Mouse (Mus musculus) kidney, adult 11 months (tissue): ENCODE measurements around the gene Aunip.
A peak's percentile ranks its signal among the peaks of the same experiment; 100 is the strongest.

ENCODE experiments used
- DNase-seq: peaks from one replicate; pipeline ENCODE4 v3.0.0; 2022

The Aunip gene

GRCm38 (mm10) chr4:134518541-134518940, 7.7 kb downstream of the Aunip start:
- DNase-seq: no peak

GRCm38 (mm10) chr4:134519281-134519680, 8.5 kb downstream of the Aunip start:
- DNase-seq: no peak

GRCm38 (mm10) chr4:134523447-134523846, 12.6 kb downstream of the Aunip start:
- DNase-seq: no peak

- no peak for DNase-seq
These were observed 15.0 kb downstream of the Aunip start for GRCm38 (mm10) chr4:134525806-134526205.

GRCm38 (mm10) chr4:134526220-134526619, 15.4 kb downstream of the Aunip start:
- no peak for DNase-seq

GRCm38 (mm10) chr4:134532928-134533327, 22.1 kb downstream of the Aunip start:
- no peak for DNase-seq

GRCm38 (mm10) chr4:134533421-134533820, 22.6 kb downstream of the Aunip start:
- no peak for DNase-seq

GRCm38 (mm10) chr4:134534124-134534886, 23.5 kb downstream of the Aunip start:
- peak; percentile 56 for DNase-seq

- DNase-seq: peak; percentile 98
These were observed 24.4 kb downstream of the Aunip start, which contains the start of gene Mtfr1l for GRCm38 (mm10) chr4:134534932-134535786. Gene Mtfr1l, minus strand, starts transcription at chr4:134535387.

- DNase-seq: peak; percentile 28
These were observed 25.0 kb downstream of the Aunip start for GRCm38 (mm10) chr4:134535787-134536151.

- DNase-seq: no peak
These were observed 28.3 kb downstream of the Aunip start for GRCm38 (mm10) chr4:134538997-134539580.

GRCm38 (mm10) chr4:134542726-134543125, 31.9 kb downstream of the Aunip start:
- DNase-seq: no peak

- peak; percentile 81 for DNase-seq
These were observed 32.5 kb downstream of the Aunip start for GRCm38 (mm10) chr4:134543261-134543660.

- no peak for DNase-seq
These were observed 36.3 kb downstream of the Aunip start for GRCm38 (mm10) chr4:134546814-134547705.

GRCm38 (mm10) chr4:134548169-134548938, 37.6 kb downstream of the Aunip start:
- DNase-seq: no peak

- no peak for DNase-seq
These were observed 39.1 kb downstream of the Aunip start for GRCm38 (mm10) chr4:134549899-134550298.

GRCm38 (mm10) chr4:134551494-134552316, 40.9 kb downstream of the Aunip start, which contains the start of gene Selenon:
Gene Selenon, minus strand, starts transcription at chr4:134552166.
- DNase-seq: peak; percentile 30

- DNase-seq: no peak
These were observed 42.8 kb downstream of the Aunip start for GRCm38 (mm10) chr4:134553631-134554030.

GRCm38 (mm10) chr4:134555956-134556580, 45.3 kb downstream of the Aunip start:
- DNase-seq: no peak

- DNase-seq: no peak
These were observed 46.9 kb downstream of the Aunip start for GRCm38 (mm10) chr4:134557626-134558249.
